Mouse (Mus musculus) spleen, adult 18-20 months (tissue): ENCODE results near the gene Opcml.

ENCODE experiments used
- DNase-seq, 2 experiments: peaks; one replicate each; pipeline ENCODE4 v3.0.0; 2022; ENCODE audit warnings: mixed read lengths in 2 of 2

The Opcml gene

GRCm38 (mm10) chr9:28013192-28013591 lies 222.6 kb downstream of the Opcml start:
- no peak for DNase-seq

GRCm38 (mm10) chr9:28028156-28028555 lies 237.6 kb downstream of the Opcml start:
- no peak for DNase-seq

- DNase-seq = no peak
These were observed 238.3 kb downstream of the Opcml start for GRCm38 (mm10) chr9:28028788-28029393.

- no peak for DNase-seq
These were observed 258.6 kb downstream of the Opcml start for GRCm38 (mm10) chr9:28049157-28049556.

GRCm38 (mm10) chr9:28057171-28057845 lies 266.7 kb downstream of the Opcml start:
- DNase-seq = no peak

GRCm38 (mm10) chr9:28065126-28065525 lies 274.6 kb downstream of the Opcml start:
- DNase-seq = no peak

- DNase-seq = no peak
These were observed 290.1 kb downstream of the Opcml start for GRCm38 (mm10) chr9:28080694-28081093.

- no peak for DNase-seq
These were observed 293.2 kb downstream of the Opcml start for GRCm38 (mm10) chr9:28083754-28084153.

- DNase-seq = no peak
These were observed 293.7 kb downstream of the Opcml start for GRCm38 (mm10) chr9:28084273-28084726.

- no peak for DNase-seq
These were observed 300.8 kb downstream of the Opcml start for GRCm38 (mm10) chr9:28091395-28091794.

GRCm38 (mm10) chr9:28094722-28095121 lies 304.1 kb downstream of the Opcml start:
- DNase-seq = no peak

- no peak for DNase-seq
These were observed 305.6 kb downstream of the Opcml start for GRCm38 (mm10) chr9:28096204-28096603.

- no peak for DNase-seq
These were observed 311.4 kb downstream of the Opcml start for GRCm38 (mm10) chr9:28101981-28102380.

GRCm38 (mm10) chr9:28121858-28122257 lies 331.3 kb downstream of the Opcml start:
- no peak for DNase-seq

- no peak for DNase-seq
These were observed 338.2 kb downstream of the Opcml start for GRCm38 (mm10) chr9:28128735-28129134.

- DNase-seq = no peak
These were observed 340.9 kb downstream of the Opcml start for GRCm38 (mm10) chr9:28131521-28131920.

GRCm38 (mm10) chr9:28136614-28137013 lies 346.0 kb downstream of the Opcml start:
- DNase-seq = no peak

- DNase-seq = no peak
These were observed 349.5 kb downstream of the Opcml start for GRCm38 (mm10) chr9:28139957-28140597.

- DNase-seq = no peak
These were observed 358.9 kb downstream of the Opcml start for GRCm38 (mm10) chr9:28149507-28149906.

GRCm38 (mm10) chr9:28153748-28154147 lies 363.2 kb downstream of the Opcml start:
- DNase-seq = no peak

GRCm38 (mm10) chr9:28157092-28157491 lies 366.5 kb downstream of the Opcml start:
- DNase-seq = no peak

GRCm38 (mm10) chr9:28160953-28161352 lies 370.4 kb downstream of the Opcml start:
- no peak for DNase-seq

GRCm38 (mm10) chr9:28163946-28164345 lies 373.4 kb downstream of the Opcml start:
- no peak for DNase-seq

- no peak for DNase-seq
These were observed 381.3 kb downstream of the Opcml start for GRCm38 (mm10) chr9:28171890-28172289.
